Comparison of ENCODE assay signal across 9 mouse cellular contexts in genomic region chr1:19209776-19210175, GRCm38 (mm10). TPM values are rescaled to one million over a fixed set of nuclear protein-coding genes. Genes with fewer than 3 reads are reported as not detected.
DNase-seq lines count a peak whose midpoint lies in the region; ATAC-seq and TF ChIP-seq lines count a peak whose summit lies in the region.
"Had no signal": no experiment of that assay in that cellular context is flagged by ENCODE, and none has a peak within 500 bp of the region (broad histone marks: within the 10 kb centered on the region; RNA-seq: fewer than 3 reads in every experiment).

No protein-coding gene starts in this region.

- no peaks in the 10 kb centered on the region for H3K36me3 ChIP-seq in heart, postnatal 0 days (replicated peaks; ENCODE audit: control insufficient read depth, insufficient read depth, low read length)
- H3K36me3 ChIP-seq in embryonic facial prominence, embryonic 11.5 days (replicated peaks; ENCODE audit: control insufficient read depth, insufficient read depth, low read depth, low read length), result no peaks in the 10 kb centered on the region
- no peaks in the 10 kb centered on the region for H3K36me3 ChIP-seq in kidney, embryonic 15.5 days

- peaks cover 78% of the 10 kb centered on the region for H3K27me3 ChIP-seq in heart, postnatal 0 days (ENCODE audit: control insufficient read depth, insufficient read depth, low read length)
- H3K27me3 ChIP-seq in embryonic facial prominence, embryonic 11.5 days (ENCODE audit: control insufficient read depth, insufficient read depth, low read length), result peaks cover 28% of the 10 kb centered on the region
- peaks cover 75% of the 10 kb centered on the region for H3K27me3 ChIP-seq in kidney, embryonic 15.5 days

- H3K4me2 ChIP-seq in heart, postnatal 0 days (ENCODE audit: low read depth, low read length), result peak overlapping the region; percentile 51
- H3K4me2 ChIP-seq in embryonic facial prominence, embryonic 11.5 days (ENCODE audit: low read depth, low read length), result peak overlapping the region; percentile 26
- H3K4me2 ChIP-seq in kidney, embryonic 15.5 days, result peak overlapping the region; percentile 55

- peak overlapping the region; percentile 28 for H3K4me3 ChIP-seq in heart, postnatal 0 days (ENCODE audit: low read depth, low read length)
- H3K4me3 ChIP-seq in embryonic facial prominence, embryonic 11.5 days (ENCODE audit: low read depth, low read length), result peak overlapping the region; percentile 25
- H3K4me3 ChIP-seq in kidney, embryonic 15.5 days (replicated peaks), result peak overlapping the region; percentile 46

- no peaks in the 10 kb centered on the region for H3K9me3 ChIP-seq in heart, postnatal 0 days (replicated peaks; ENCODE audit: control insufficient read depth, low read length)
- H3K9me3 ChIP-seq in embryonic facial prominence, embryonic 11.5 days (replicated peaks; ENCODE audit: control insufficient read depth, low read length), result no peaks in the 10 kb centered on the region
- H3K9me3 ChIP-seq in kidney, embryonic 15.5 days (replicated peaks), result no peaks in the 10 kb centered on the region

- no peak overlapping the region for H3K9ac ChIP-seq in heart, postnatal 0 days (replicated peaks; ENCODE audit: low read depth, low read length)
- peak overlapping the region; percentile 67 for H3K9ac ChIP-seq in embryonic facial prominence, embryonic 11.5 days (replicated peaks; ENCODE audit: low read length)
- peak overlapping the region; percentile 42; the same call in 1 of the 2 replicates for H3K9ac ChIP-seq in kidney, embryonic 15.5 days

- intact Hi-C loops in heart, postnatal 14 days (cut with DNase I), result loop anchor here (5.0 kb wide), 2 partner anchors 763 to 1303 kb away; no protein-coding TSS in a partner anchor
- intact Hi-C loops in left cerebral cortex, postnatal 36 days (cut with DNase I), result loop anchor here (5.0 kb wide), 5 partner anchors 97 to 1303 kb away; no protein-coding TSS in a partner anchor

- no peaks in the 10 kb centered on the region for H3K4me1 ChIP-seq in heart, postnatal 0 days (ENCODE audit: control insufficient read depth, insufficient read depth)
- no peaks in the 10 kb centered on the region; the same call in 1 of the 2 replicates for H3K4me1 ChIP-seq in embryonic facial prominence, embryonic 11.5 days (ENCODE audit: control insufficient read depth, insufficient read depth, low read length)
- peaks cover 13% of the 10 kb centered on the region for H3K4me1 ChIP-seq in kidney, embryonic 15.5 days

- TF ChIP-seq EP300 in heart, postnatal 0 days (IDR thresholded peaks at IDR 0.05; ENCODE audit: low read depth), result no peak

- no peak for TF ChIP-seq CTCF in heart, postnatal 0 days (IDR thresholded peaks at IDR 0.05; ENCODE audit: low read depth)

- DNase-seq in heart, postnatal 0 days (ENCODE audit: low spot score), result no peak
- DNase-seq in heart, postnatal 14 days, result no peak
- DNase-seq in embryonic facial prominence, embryonic 11.5 days (ENCODE audit: low spot score), result no peak
- DNase-seq in neural tube, embryonic 10.5 days (ENCODE audit: extremely low spot score, low spot score), result peak; percentile 74
- DNase-seq in frontal cortex, adult 2 months (ENCODE audit: extremely low spot score in 1 of 2, low spot score in 1 of 2), result no peak
- no peak for DNase-seq in adipocyte (ENCODE audit: low spot score)
- DNase-seq in left cerebral cortex, postnatal 36 days (ENCODE audit: low spot score in 2 of 2), result no peak

- WGBS in heart, postnatal 0 days, result under 1% methylated on average over 31 of the region's 31 CpGs
- WGBS in embryonic facial prominence, embryonic 11.5 days, result under 1% methylated on average over 29 of the region's 31 CpGs
- WGBS in kidney, embryonic 15.5 days, result under 1% methylated on average over 31 of the region's 31 CpGs

- no peak overlapping the region for H3K27ac ChIP-seq in heart, postnatal 0 days (ENCODE audit: low read depth)
- H3K27ac ChIP-seq in embryonic facial prominence, embryonic 11.5 days (replicated peaks; ENCODE audit: low read depth, low read length), result peak overlapping the region; percentile 56
- peak overlapping the region; percentile 81 for H3K27ac ChIP-seq in kidney, embryonic 15.5 days

- ATAC-seq in heart, postnatal 0 days (ENCODE audit: insufficient read depth, low read depth), result no peak
- no peak for ATAC-seq in embryonic facial prominence, embryonic 11.5 days (replicated peaks; ENCODE audit: insufficient number of reproducible peaks, low FRiP score, low TSS enrichment, low read depth)
- ATAC-seq in kidney, embryonic 15.5 days (replicated peaks; ENCODE audit: low FRiP score), result 0 out of 2 replicates have a peak, but pooled peaks have one; percentile 23

RNA-seq across cellular contexts. Expression of gene Tfap2b, which starts 1.1 kb away (rescaled TPM):
- total RNA-seq in heart, postnatal 0 days (2014; rRNA removed; ENCODE audit: low replicate concordance), result not detected in 2 replicates
- polyA plus RNA-seq in heart, postnatal 0 days (2015; fragmentation: Nextera tagmentation; extraction: Ambion mirVana), result not detected in 2 replicates
- total RNA-seq in heart, postnatal 14 days (2021), result not detected
- polyA plus RNA-seq in embryonic facial prominence, embryonic 11.5 days (2014; fragmentation: Nextera tagmentation; extraction: Ambion mirVana), result 22.9 and 29.1 TPM in 2 replicates
- 55.7 and 57.6 TPM in 2 replicates for polyA plus RNA-seq in kidney, embryonic 15.5 days (2015; fragmentation: Nextera tagmentation; extraction: Ambion mirVana)
- 0.84 and 1.5 TPM in 2 replicates for polyA plus RNA-seq in frontal cortex, adult 2 months (2012; rRNA removed)
- total RNA-seq in left cerebral cortex, postnatal 36 days (2021), result 1 to 10 TPM in 1 of 2 experiments, under 1 TPM in 1; 0.94 to 2.2 TPM
- total RNA-seq: MEL had no signal
